Mouse (Mus musculus): ENCODE data around the gene Mettl26.

Mettl26 gene

DNA sequence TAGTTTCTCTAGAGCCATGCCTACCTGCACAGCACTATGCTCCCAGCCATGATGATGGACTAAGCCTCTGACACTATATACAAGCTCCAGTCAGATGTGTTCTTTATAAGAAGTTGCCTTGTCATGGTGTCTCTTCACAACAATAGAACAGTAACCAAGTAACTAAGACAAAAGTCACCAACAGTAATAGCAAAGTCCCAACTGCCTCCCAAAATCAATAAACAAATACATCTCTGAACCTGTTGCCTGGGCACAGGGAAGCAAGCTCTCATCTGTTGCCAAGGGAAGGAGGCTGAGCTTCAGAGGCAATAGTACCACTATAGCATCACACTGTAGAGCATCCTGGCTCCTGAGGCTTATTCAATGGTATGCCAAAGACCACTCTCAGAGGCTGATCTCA is 11.9 kb downstream of the Mettl26 start:
- no peak for DNase-seq (ENCODE audit: low read depth)

- DNase-seq (ENCODE audit: low read depth): no peak
Measured at GRCm38 (mm10) chr17:25887467-25887866, 12.6 kb downstream of the Mettl26 start.

- DNase-seq (ENCODE audit: low read depth): no peak
Measured at GRCm38 (mm10) chr17:25888837-25889236, 14.0 kb downstream of the Mettl26 start.

DNA sequence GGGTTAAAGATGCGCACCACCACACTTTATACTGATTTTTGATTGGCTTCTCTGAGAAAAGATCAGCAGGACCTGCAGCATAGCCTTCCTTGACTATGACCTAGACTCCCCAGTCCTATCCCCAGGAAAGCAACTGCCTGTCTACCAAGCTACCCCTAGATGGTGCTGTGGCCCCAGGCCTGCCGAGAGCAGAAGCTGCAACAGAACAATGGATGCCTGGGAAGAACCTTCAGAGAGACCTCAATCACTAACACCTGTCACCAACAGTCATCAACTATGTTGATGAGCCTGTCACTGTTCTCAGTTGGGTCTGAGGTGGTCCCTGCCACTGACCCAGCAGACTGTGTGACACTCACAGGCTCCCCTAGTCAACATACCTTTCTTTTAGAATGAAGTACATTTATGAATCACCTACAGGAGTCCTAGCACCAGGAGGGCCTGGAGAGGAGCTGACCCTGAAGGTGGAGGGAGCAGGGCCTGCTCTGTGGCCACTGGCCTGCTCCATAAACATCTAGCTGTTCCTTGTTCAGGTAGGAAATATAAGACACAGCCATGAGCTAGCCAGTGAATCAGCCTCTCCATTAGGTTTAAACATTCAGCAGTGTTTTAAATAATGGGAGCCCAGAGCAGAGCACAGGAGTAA is 19.2 kb downstream of the Mettl26 start:
- peak; percentile 82 for DNase-seq (ENCODE audit: low read depth)

DNA sequence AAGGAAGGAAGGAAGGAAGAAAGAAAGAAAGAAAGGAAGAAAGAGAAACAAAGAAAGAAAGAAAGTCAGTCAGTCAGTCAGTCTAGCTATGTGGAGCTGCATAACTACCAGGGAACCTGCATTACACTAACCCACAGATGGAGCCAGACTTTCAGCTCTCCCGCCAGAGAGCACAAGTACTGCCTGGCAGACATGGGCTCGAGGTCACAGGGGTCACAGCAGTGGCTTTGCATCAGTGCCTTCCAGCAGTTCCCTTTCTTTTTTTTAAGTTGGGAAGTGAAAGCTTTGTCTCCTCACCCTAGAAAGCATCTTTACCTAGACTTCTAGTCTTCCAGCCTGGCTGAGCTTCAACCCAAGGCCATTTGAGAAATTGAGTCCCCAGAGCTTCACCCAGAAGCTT is 20.5 kb downstream of the Mettl26 start:
- DNase-seq (ENCODE audit: low read depth): no peak

GRCm38 (mm10) chr17:25895891-25896290 is 21.0 kb downstream of the Mettl26 start:
- DNase-seq (ENCODE audit: low read depth): no peak

GRCm38 (mm10) chr17:25900193-25900592 is 25.3 kb downstream of the Mettl26 start:
- no peak for DNase-seq (ENCODE audit: low read depth)

DNA sequence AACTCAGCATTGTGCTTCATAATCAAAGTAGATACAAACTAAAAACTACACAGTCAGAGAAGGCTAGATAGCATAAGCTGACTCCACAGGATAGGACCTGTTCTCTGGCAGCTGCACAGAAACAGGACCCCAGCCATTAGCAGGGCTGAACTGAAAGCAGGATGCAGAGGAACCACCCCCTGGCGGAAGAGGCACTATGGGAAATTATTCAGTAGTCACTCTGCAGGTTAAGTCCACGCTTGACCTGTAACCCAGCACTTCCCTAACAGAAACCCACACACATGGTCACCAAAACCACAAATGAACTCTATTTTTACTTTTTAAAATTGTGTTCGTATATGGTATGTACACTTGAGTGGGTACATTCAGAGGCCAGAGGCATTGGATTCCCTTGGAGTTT is 28.2 kb downstream of the Mettl26 start:
- no peak for DNase-seq (ENCODE audit: low read depth)

GRCm38 (mm10) chr17:25907640-25908039 is 32.8 kb downstream of the Mettl26 start:
- no peak for DNase-seq (ENCODE audit: low read depth)

- no peak for DNase-seq (ENCODE audit: low read depth)
Measured at GRCm38 (mm10) chr17:25911816-25912215, 36.9 kb downstream of the Mettl26 start.

GRCm38 (mm10) chr17:25913186-25913876 is 38.5 kb downstream of the Mettl26 start:
- no peak for DNase-seq (ENCODE audit: low read depth)

GRCm38 (mm10) chr17:25913877-25914275 is 39.0 kb downstream of the Mettl26 start:
- no peak for DNase-seq (ENCODE audit: low read depth)

DNA sequence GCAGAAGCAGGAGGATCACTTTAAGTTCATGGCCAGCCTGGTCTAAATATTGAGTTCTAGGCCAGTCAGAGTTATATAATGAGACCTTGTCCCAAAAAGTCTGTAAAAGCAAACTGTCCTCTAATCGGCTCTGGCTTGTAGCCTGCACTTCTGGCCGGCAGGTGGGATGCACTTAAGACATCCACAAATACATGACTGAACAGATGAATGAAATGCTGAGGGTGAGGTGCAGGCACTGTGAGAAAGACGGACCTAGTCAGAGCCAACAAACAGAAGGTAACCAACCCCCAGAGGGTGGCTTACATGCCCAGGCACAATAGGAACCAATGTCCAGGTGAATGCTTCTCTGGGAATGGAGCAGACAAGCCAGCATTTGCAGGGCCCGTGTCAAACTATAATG is 39.4 kb downstream of the Mettl26 start:
- DNase-seq (ENCODE audit: low read depth): no peak

- no peak for DNase-seq (ENCODE audit: low read depth)
Measured at GRCm38 (mm10) chr17:25916931-25917647, 42.2 kb downstream of the Mettl26 start.

- peak; percentile 29 for DNase-seq (ENCODE audit: low read depth)
Measured at GRCm38 (mm10) chr17:25918037-25918750, 43.3 kb downstream of the Mettl26 start.

- DNase-seq (ENCODE audit: low read depth): peak; percentile 70
Measured at GRCm38 (mm10) chr17:25919144-25919785, 44.4 kb downstream of the Mettl26 start, which contains the start of gene Rab40c. Gene Rab40c (minus strand): TSS chr17:25919727.

GRCm38 (mm10) chr17:25919786-25920642 is 45.1 kb downstream of the Mettl26 start:
- DNase-seq (ENCODE audit: low read depth): peak; percentile 100

DNA sequence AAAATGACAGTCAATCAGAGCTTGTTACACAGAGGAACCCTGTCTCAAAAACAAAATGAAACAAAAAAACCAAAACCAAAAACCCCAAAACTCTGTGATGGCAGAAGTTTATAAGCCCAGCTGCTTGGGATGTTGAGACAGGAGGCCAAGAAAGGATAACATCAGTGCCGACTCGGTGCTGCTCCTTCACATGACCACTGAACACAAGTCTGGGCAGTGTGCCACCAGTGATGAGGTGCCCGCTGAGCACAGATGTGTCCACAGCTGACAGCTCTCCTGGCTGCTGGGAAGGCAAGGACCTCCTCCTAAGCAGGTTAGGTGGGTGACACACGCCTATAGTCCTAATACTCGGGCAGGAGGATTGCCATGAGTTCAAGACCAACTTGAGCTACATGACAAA is 47.2 kb downstream of the Mettl26 start:
- no peak for DNase-seq (ENCODE audit: low read depth)

DNA sequence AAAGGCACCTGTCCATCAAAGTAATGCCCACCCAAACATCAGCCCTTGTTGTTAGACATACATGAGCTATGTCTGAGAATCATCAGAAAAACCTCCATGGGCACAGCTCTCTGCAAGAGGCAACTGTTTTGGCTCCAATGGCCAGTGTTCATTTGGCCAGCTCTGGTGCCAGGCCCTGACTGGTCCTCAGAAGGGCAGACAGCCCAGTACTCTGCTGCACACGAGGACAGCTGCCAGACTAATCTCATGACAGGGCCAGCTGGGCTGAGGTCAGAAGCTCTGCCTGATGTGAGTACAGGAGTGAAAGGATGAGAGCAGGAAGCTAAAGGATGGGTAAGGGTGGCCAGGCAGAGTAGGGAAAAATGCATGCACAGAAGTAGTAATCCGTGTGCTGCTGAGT is 50.5 kb downstream of the Mettl26 start:
- no peak for DNase-seq (ENCODE audit: low read depth)

Measured in naive thymus-derived CD4-positive, alpha-beta T cell, adult 2 months (primary cell).